Mouse (Mus musculus) embryonic fibroblast, embryonic 13.5 days (primary cell): ENCODE results near the gene Slc9c1.

Experiments
- CTCF ChIP-seq: IDR thresholded peaks from 2 replicates; pipeline ENCODE4 v1.5.1; 2011; ENCODE audit warnings: mild to moderate bottlenecking, control low read depth, low read length, moderate library complexity, borderline replicate concordance; ENCODE audit not compliant: insufficient read depth
- POLR2A ChIP-seq: IDR thresholded peaks from 2 replicates; pipeline ENCODE4 v1.6.1; 2011; ENCODE audit warnings: low read depth, mild to moderate bottlenecking, control low read depth, low read length, moderate library complexity

- TF ChIP-seq CTCF (no peak), POLR2A (no peak)
These were observed 84.8 kb downstream of the Slc9c1 start for GRCm38 (mm10) chr16:45619751-45620375.
